Comparison of ENCODE assay signal across 8 mouse cellular contexts in the genomic region with DNA sequence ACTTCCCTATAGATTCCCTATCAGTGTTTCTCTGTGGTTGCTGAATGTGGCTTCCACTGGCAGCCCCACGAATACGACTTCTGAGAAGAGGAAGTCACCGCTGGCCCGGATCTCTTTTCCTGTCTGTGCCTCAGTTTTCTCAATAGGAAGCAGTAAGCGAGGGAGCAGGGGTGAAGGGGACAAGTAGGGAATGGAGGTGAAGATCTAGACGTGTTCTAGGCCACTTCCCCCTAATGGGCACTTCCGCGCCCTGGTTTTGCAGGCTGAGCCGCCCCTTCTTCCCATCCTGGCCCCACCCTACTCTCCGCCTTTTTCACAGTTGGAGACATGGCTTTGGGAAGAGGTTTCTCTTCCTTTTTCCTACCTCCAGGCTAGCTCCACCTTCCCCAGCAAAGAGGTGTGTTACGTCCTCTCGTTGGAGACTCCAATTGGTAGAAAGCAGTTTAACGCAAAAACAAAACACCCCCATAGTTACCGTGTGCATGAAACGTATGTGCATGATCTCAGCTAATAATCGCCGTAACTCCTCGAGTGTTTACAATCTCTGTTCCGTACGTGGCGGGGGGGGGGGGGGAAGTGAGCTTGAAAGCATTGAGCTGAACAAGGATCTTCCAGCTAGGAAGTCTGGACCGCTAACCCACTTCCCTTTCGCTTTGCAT. TPM values are rescaled to one million over a fixed set of nuclear protein-coding genes. Genes with fewer than 3 reads are reported as not detected.
DNase-seq lines count a peak whose midpoint lies in the region; ATAC-seq and TF ChIP-seq lines count a peak whose summit lies in the region.

No protein-coding gene starts in this region.

- 0 out of 2 replicates have a peak, but pooled peaks have one; percentile 7 for TF ChIP-seq CTCF in liver, adult 2 months (IDR thresholded peaks at IDR 0.05; ENCODE audit: low read depth, low read length)
- no peak for TF ChIP-seq CTCF in midbrain, postnatal 0 days (IDR thresholded peaks at IDR 0.05)

- peak; percentile 2; the same call in 1 of the 2 replicates for ATAC-seq in forebrain, embryonic 15.5 days (replicated peaks)
- ATAC-seq in hindbrain, embryonic 15.5 days (ENCODE audit: low FRiP score, low read depth) = 0 out of 2 replicates have a peak, but pooled peaks have one; percentile 4
- 0 out of 2 replicates have a peak, but pooled peaks have one; percentile 4 for ATAC-seq in midbrain, postnatal 0 days (ENCODE audit: low FRiP score)

- H3K36me3 ChIP-seq in forebrain, embryonic 15.5 days = no peaks in the 10 kb centered on the region
- no peaks in the 10 kb centered on the region for H3K36me3 ChIP-seq in hindbrain, embryonic 15.5 days
- H3K36me3 ChIP-seq in liver, adult 2 months (ENCODE audit: control insufficient read depth, insufficient read depth, low read length) = no peaks in the 10 kb centered on the region
- peaks cover 4% of the 10 kb centered on the region; the same call in 1 of the 2 replicates for H3K36me3 ChIP-seq in midbrain, postnatal 0 days (ENCODE audit: insufficient read depth, low read length)

- peaks cover 7% of the 10 kb centered on the region; the same call in 1 of the 2 replicates for H3K79me2 ChIP-seq in liver, adult 2 months (ENCODE audit: control insufficient read depth, insufficient read depth, low read length)

- no peaks in the 10 kb centered on the region for H3K27me3 ChIP-seq in forebrain, embryonic 15.5 days
- no peaks in the 10 kb centered on the region for H3K27me3 ChIP-seq in hindbrain, embryonic 15.5 days
- no peaks in the 10 kb centered on the region for H3K27me3 ChIP-seq in liver, adult 2 months (ENCODE audit: control insufficient read depth, insufficient read depth, low read length)
- no peaks in the 10 kb centered on the region for H3K27me3 ChIP-seq in midbrain, postnatal 0 days (ENCODE audit: insufficient read depth, low read length)

- peak overlapping the region; percentile 66 for H3K4me3 ChIP-seq in forebrain, embryonic 15.5 days
- peak overlapping the region; percentile 52 for H3K4me3 ChIP-seq in hindbrain, embryonic 15.5 days
- peak overlapping the region; percentile 65 for H3K4me3 ChIP-seq in liver, adult 2 months (ENCODE audit: insufficient read depth, low read depth, low read length)
- peak overlapping the region; percentile 55 for H3K4me3 ChIP-seq in midbrain, postnatal 0 days (ENCODE audit: low read depth, low read length)

- peak overlapping the region; percentile 78 for H3K9ac ChIP-seq in forebrain, embryonic 15.5 days (replicated peaks)
- H3K9ac ChIP-seq in hindbrain, embryonic 15.5 days = peak overlapping the region; percentile 46
- H3K9ac ChIP-seq in liver, adult 2 months (ENCODE audit: low read depth, low read length) = peak overlapping the region; percentile 82
- H3K9ac ChIP-seq in midbrain, postnatal 0 days (replicated peaks; ENCODE audit: low read length, poor library complexity, severe bottlenecking) = peak overlapping the region; percentile 70

- 14% methylated on average over 23 of the region's 23 CpGs for WGBS in forebrain, embryonic 15.5 days
- 10% methylated on average over 23 of the region's 23 CpGs for WGBS in hindbrain, embryonic 15.5 days
- under 1% methylated on average over 23 of the region's 23 CpGs for WGBS in liver, adult 2 months
- WGBS in midbrain, postnatal 0 days = 12% methylated on average over 23 of the region's 23 CpGs

- peak overlapping the region; percentile 94 for H3K27ac ChIP-seq in forebrain, embryonic 15.5 days (replicated peaks)
- H3K27ac ChIP-seq in hindbrain, embryonic 15.5 days (replicated peaks) = peak overlapping the region; percentile 72
- H3K27ac ChIP-seq in liver, adult 2 months (replicated peaks; ENCODE audit: insufficient read depth, low read depth, low read length) = peak overlapping the region; percentile 91
- H3K27ac ChIP-seq in midbrain, postnatal 0 days (ENCODE audit: low read depth, low read length) = peak overlapping the region; percentile 73

- peaks cover 67% of the 10 kb centered on the region for H3K4me1 ChIP-seq in forebrain, embryonic 15.5 days
- H3K4me1 ChIP-seq in hindbrain, embryonic 15.5 days (replicated peaks) = peaks cover 43% of the 10 kb centered on the region
- H3K4me1 ChIP-seq in liver, adult 2 months (ENCODE audit: control insufficient read depth, insufficient read depth, low read length) = peaks cover 19% of the 10 kb centered on the region
- peaks cover 4% of the 10 kb centered on the region; the same call in 1 of the 2 replicates for H3K4me1 ChIP-seq in midbrain, postnatal 0 days (ENCODE audit: insufficient read depth, low read length)

- H3K9me3 ChIP-seq in forebrain, embryonic 15.5 days = no peaks in the 10 kb centered on the region
- H3K9me3 ChIP-seq in hindbrain, embryonic 15.5 days = no peaks in the 10 kb centered on the region
- H3K9me3 ChIP-seq in midbrain, postnatal 0 days (ENCODE audit: low read length) = no peaks in the 10 kb centered on the region

- DNase-seq in left cerebral cortex, postnatal 14 days (ENCODE audit: low spot score in 2 of 2) = peak; percentile 61 to 80
- no peak for DNase-seq in left cerebral cortex, adult 11 months (ENCODE audit: low spot score)
- DNase-seq in cerebellum, adult 11-12 months = peak; percentile 89
- DNase-seq in liver, adult 2 months (ENCODE audit: extremely low read depth, low read depth, low spot score) = peak; percentile 91
- peak; percentile 75 for DNase-seq in midbrain, postnatal 0 days (ENCODE audit: low spot score)
- peak; percentile 66 for DNase-seq in testis, postnatal 10 days (ENCODE audit: low spot score)

- intact Hi-C loops in left cerebral cortex, postnatal 14 days (cut with DNase I) = loop anchor here (2.0 to 10.0 kb wide), 3 partner anchors 164 to 267 kb away; a partner anchor contains a TSS

- TF ChIP-seq POLR2A in liver, adult 2 months (IDR thresholded peaks at IDR 0.05; ENCODE audit: extremely low read depth, insufficient read depth, low read length) = 0 out of 2 replicates have a peak, but pooled peaks have one; percentile 5

- H3K4me2 ChIP-seq in forebrain, embryonic 15.5 days (replicated peaks) = peak overlapping the region; percentile 74
- H3K4me2 ChIP-seq in hindbrain, embryonic 15.5 days = peak overlapping the region; percentile 64
- peak overlapping the region; percentile 92 for H3K4me2 ChIP-seq in midbrain, postnatal 0 days (ENCODE audit: low read depth, low read length, poor library complexity, severe bottlenecking)

RNA-seq across cellular contexts. Expression of a gene that starts 13.5 kb away (rescaled TPM):
- total RNA-seq in left cerebral cortex, postnatal 14 days (2021) = 100 to 1,000 TPM; 571 to 592 TPM
- 32.2 and 33.1 TPM in 2 replicates for polyA plus RNA-seq in forebrain, embryonic 15.5 days (2015; fragmentation: Nextera tagmentation; extraction: Ambion mirVana)
- 74.3 and 75.8 TPM in 2 replicates for polyA plus RNA-seq in hindbrain, embryonic 15.5 days (2015; fragmentation: Nextera tagmentation; extraction: Ambion mirVana)
- total RNA-seq in liver, adult 2 months (2014; rRNA removed) = 0.92 and 0.94 TPM in 2 replicates
- polyA plus RNA-seq in liver, adult 2 months (2012; rRNA removed) = 0.37 and 0.59 TPM in 2 replicates
- total RNA-seq in midbrain, postnatal 0 days (2014; rRNA removed) = 398 and 409 TPM in 2 replicates
- 94.4 and 100 TPM in 2 replicates for polyA plus RNA-seq in midbrain, postnatal 0 days (2015; fragmentation: Nextera tagmentation; extraction: Ambion mirVana)

RNA-seq across cellular contexts. Expression of a gene that starts 17.7 kb away (rescaled TPM):
- total RNA-seq in left cerebral cortex, postnatal 14 days (2021) = 100 to 1,000 TPM; 119 to 130 TPM
- polyA plus RNA-seq in forebrain, embryonic 15.5 days (2015; fragmentation: Nextera tagmentation; extraction: Ambion mirVana) = 3.4 and 3.5 TPM in 2 replicates
- polyA plus RNA-seq in hindbrain, embryonic 15.5 days (2015; fragmentation: Nextera tagmentation; extraction: Ambion mirVana) = 4.1 and 4.3 TPM in 2 replicates
- total RNA-seq in liver, adult 2 months (2014; rRNA removed) = 0.09 and 0.20 TPM in 2 replicates
- polyA plus RNA-seq in liver, adult 2 months (2012; rRNA removed) = 0.02 and 0.09 TPM in 2 replicates
- 13.9 and 14.1 TPM in 2 replicates for total RNA-seq in midbrain, postnatal 0 days (2014; rRNA removed)
- polyA plus RNA-seq in midbrain, postnatal 0 days (2015; fragmentation: Nextera tagmentation; extraction: Ambion mirVana) = 5.8 and 6.7 TPM in 2 replicates

RNA-seq across cellular contexts. Expression of a gene that starts 29.6 kb away (rescaled TPM):
- total RNA-seq in left cerebral cortex, postnatal 14 days (2021) = 10 to 100 TPM; 79.5 to 84.5 TPM
- 1.7 and 1.9 TPM in 2 replicates for polyA plus RNA-seq in forebrain, embryonic 15.5 days (2015; fragmentation: Nextera tagmentation; extraction: Ambion mirVana)
- polyA plus RNA-seq in hindbrain, embryonic 15.5 days (2015; fragmentation: Nextera tagmentation; extraction: Ambion mirVana) = 2.9 and 3.0 TPM in 2 replicates
- 0.37 and 0.47 TPM in 2 replicates for total RNA-seq in liver, adult 2 months (2014; rRNA removed)
- polyA plus RNA-seq in liver, adult 2 months (2012; rRNA removed) = 0.34 and 0.39 TPM in 2 replicates
- 6.1 and 6.6 TPM in 2 replicates for total RNA-seq in midbrain, postnatal 0 days (2014; rRNA removed)
- 3.6 and 3.9 TPM in 2 replicates for polyA plus RNA-seq in midbrain, postnatal 0 days (2015; fragmentation: Nextera tagmentation; extraction: Ambion mirVana)

RNA-seq across cellular contexts. Expression of a gene that starts 49.9 kb away (rescaled TPM):
- total RNA-seq in left cerebral cortex, postnatal 14 days (2021) = 100 to 1,000 TPM; 231 to 244 TPM
- polyA plus RNA-seq in forebrain, embryonic 15.5 days (2015; fragmentation: Nextera tagmentation; extraction: Ambion mirVana) = 137 and 162 TPM in 2 replicates
- polyA plus RNA-seq in hindbrain, embryonic 15.5 days (2015; fragmentation: Nextera tagmentation; extraction: Ambion mirVana) = 75.3 and 79.0 TPM in 2 replicates
- 3.6 and 9.7 TPM in 2 replicates for total RNA-seq in liver, adult 2 months (2014; rRNA removed)
- 15.3 and 26.3 TPM in 2 replicates for polyA plus RNA-seq in liver, adult 2 months (2012; rRNA removed)
- 114 and 115 TPM in 2 replicates for total RNA-seq in midbrain, postnatal 0 days (2014; rRNA removed)
- 79.6 and 88.8 TPM in 2 replicates for polyA plus RNA-seq in midbrain, postnatal 0 days (2015; fragmentation: Nextera tagmentation; extraction: Ambion mirVana)

RNA-seq across cellular contexts. Expression of a gene that starts 53.2 kb away (rescaled TPM):
- not detected for total RNA-seq in left cerebral cortex, postnatal 14 days (2021)
- polyA plus RNA-seq in forebrain, embryonic 15.5 days (2015; fragmentation: Nextera tagmentation; extraction: Ambion mirVana) = 0.09 and 0.10 TPM in 2 replicates
- polyA plus RNA-seq in hindbrain, embryonic 15.5 days (2015; fragmentation: Nextera tagmentation; extraction: Ambion mirVana) = 0.05 and 0.06 TPM in 2 replicates
- total RNA-seq in liver, adult 2 months (2014; rRNA removed) = 0.07 and 0.09 TPM in 2 replicates
- polyA plus RNA-seq in liver, adult 2 months (2012; rRNA removed) = 0.02 TPM in 1 of 2 replicates, not detected in the other
- 0.05 and 0.14 TPM in 2 replicates for total RNA-seq in midbrain, postnatal 0 days (2014; rRNA removed)
- 0.05 TPM in 1 of 2 replicates, not detected in the other for polyA plus RNA-seq in midbrain, postnatal 0 days (2015; fragmentation: Nextera tagmentation; extraction: Ambion mirVana)

Comparison
In these comparisons a context has a peak if more than half of its experiments do, and no peak if none do; other contexts are left out.
1. RNA of a gene that starts 13.5 kb away (polyA plus RNA-seq): 94.4 to 100 TPM in midbrain, postnatal 0 days, 74.3 to 75.8 TPM in hindbrain, embryonic 15.5 days and 32.2 to 33.1 TPM in forebrain, embryonic 15.5 days; 0.37 to 0.59 TPM in liver, adult 2 months; every median in the first group is over 10 times any median in the second.
2. Peak in every context shown above with its lines, with median percentiles within 50 percentile points of each other: ATAC-seq, H3K27ac ChIP-seq, H3K4me2 ChIP-seq, H3K4me3 ChIP-seq and H3K9ac ChIP-seq.